Mouse (Mus musculus): ENCODE results near the gene Slc6a19. TPM values are rescaled to one million over a fixed set of nuclear protein-coding genes. Genes with fewer than 3 reads are reported as not detected.

Gene Slc6a19
- polyA plus RNA-seq, 1 experiment from 2014 or later = not detected

DNA sequence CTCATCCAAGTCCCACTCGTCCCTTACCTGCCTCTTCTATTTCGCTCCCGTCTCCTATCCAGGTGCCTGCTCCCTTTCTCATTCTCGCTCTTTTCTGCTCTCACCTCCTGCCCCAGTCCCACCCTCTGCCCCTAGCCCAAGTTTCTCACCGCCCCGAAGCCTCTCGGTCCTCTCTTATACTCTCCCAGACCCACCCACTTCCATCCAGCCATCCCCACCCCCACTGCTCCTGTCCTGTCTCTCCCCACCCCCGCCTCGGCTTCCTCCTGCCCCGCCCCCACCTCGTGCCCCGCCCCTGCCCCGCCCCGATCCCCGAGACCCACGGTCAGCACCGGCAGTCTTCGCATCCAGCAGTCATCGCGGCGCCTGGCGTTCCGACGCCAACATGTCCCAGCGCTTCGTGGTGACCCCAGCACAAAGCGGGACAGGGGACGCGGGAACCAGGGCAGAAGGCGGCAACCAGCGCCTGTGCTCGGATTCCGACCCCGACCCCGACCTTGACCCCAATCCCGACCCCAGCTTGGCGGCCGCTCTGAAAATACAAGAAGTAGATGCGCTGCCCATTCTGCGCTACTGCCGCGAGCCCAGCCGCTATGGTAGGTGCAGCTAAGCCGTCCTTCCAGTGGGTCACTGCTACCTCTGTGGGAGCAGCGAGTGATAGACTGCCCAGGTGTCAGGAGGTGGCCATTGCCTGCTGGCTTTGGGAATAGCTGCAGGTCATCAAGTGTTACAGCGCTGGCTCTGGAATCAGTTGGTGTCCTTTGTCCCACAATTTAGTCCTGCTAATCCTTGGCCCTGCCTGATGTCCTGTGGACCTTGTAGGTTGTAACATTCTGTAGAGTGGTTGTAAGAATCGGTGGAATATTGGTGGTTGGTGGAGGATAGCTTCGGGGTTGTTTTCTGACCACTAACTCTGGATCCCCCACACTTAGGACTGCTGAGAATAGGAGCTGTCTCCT, 28.4 kb upstream of the Slc6a19 start, which contains the start of gene Slc12a7:
Gene Slc12a7, plus strand, starts transcription at position 353 of the 959 bp plus-strand sequence.
- Histone ChIP-seq H3K27me3 (peaks cover 24% of the 10 kb centered on the region), H3K4me2 (peak within 1 kb of the TSS; percentile 67), H3K9me3 (no peaks in the 10 kb centered on the region), H3K4me1 (peaks cover 10% of the 10 kb centered on the region), H3K36me3 (no peaks in the 10 kb centered on the region), H3K4me3 (peak within 1 kb of the TSS; percentile 31), H3K9ac (no peak within 1 kb of the TSS), H3K27ac (no peak within 1 kb of the TSS)
- ATAC-seq (ENCODE audit: borderline replicate concordance, extremely low read depth, low FRiP score, low TSS enrichment) = peak; percentile 36
- 5% methylated on average over 47 of the region's 48 CpGs for WGBS

DNA sequence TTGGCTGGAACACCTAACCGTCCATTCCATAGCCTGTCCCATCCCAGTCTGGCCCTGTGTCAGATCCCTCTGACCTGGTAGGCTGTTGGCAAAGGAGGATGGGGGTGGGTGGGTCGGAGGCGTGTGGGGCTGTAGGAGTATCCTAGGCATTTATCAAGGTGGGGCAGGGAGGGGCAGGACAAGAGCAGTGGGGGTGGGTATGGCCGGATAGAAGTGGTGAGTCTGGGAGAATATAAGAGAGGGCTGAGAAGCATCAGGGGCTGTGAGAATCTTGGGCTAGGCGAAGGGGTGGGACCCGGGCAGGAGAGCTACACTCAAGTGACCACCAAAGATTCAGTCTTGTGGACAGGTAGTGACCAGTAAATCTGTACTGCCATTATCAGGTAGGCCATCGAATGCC, 27.6 kb upstream of the Slc6a19 start:
- Histone ChIP-seq H3K27me3 (peaks cover 24% of the 10 kb centered on the region), H3K9ac (no peak overlapping the region), H3K36me3 (no peaks in the 10 kb centered on the region), H3K4me1 (peaks cover 10% of the 10 kb centered on the region), H3K9me3 (no peaks in the 10 kb centered on the region), H3K4me3 (no peak overlapping the region; the same call in 1 of the 2 replicates), H3K27ac (no peak overlapping the region), H3K4me2 (peak overlapping the region; percentile 67)
- WGBS = 67% methylated on average over 7 of the region's 7 CpGs
- no peak for ATAC-seq (ENCODE audit: borderline replicate concordance, extremely low read depth, low FRiP score, low TSS enrichment)

DNA sequence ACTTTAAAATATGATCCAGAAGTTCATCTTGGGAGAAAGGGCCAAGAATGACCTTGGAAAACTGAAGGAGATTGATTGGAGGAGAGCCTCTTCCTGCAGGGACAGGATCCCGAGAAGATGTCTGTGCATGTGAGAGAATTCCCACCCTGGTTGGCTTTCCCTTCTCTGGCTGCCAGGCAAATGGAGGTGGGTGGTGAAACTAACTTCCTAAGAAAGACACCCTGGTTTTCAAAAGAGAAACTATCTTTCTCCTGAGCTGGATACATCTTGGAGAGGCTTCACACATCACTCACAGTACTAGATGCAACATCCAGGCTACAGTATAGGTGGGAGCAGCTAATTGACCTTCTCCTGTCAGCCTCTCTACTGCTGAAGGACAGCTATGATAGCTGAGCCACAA, 26.2 kb upstream of the Slc6a19 start:
- Histone ChIP-seq H3K36me3 (no peaks in the 10 kb centered on the region), H3K9me3 (no peaks in the 10 kb centered on the region), H3K4me1 (peaks cover 10% of the 10 kb centered on the region), H3K27ac (no peak overlapping the region), H3K27me3 (peaks cover 24% of the 10 kb centered on the region), H3K9ac (no peak overlapping the region), H3K4me3 (no peak overlapping the region), H3K4me2 (no peak overlapping the region)
- WGBS = 57% methylated on average over 1 of the region's 1 CpGs
- ATAC-seq (ENCODE audit: borderline replicate concordance, extremely low read depth, low FRiP score, low TSS enrichment) = no peak

DNA sequence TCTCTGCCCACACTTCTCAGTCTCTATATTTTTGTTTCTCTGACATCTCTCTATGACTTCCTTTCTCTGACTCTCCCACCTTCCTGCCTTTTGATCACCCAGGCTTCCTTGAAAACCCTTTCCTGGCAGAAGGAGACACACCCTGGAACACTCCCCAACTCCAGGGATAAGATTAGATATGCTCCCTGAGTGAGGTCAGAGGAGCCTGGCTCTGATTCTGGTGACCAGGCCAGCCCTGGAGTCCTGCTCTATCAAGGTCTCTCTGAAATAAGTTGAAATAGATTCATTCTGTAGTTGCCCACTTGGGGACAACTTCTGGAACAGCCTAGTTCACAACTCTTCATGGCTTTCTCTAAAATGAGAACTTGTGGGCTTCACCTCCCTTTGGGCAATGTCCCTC, 24.0 kb upstream of the Slc6a19 start:
- Histone ChIP-seq H3K9me3 (no peaks in the 10 kb centered on the region), H3K36me3 (no peaks in the 10 kb centered on the region), H3K9ac (no peak overlapping the region), H3K4me2 (no peak overlapping the region), H3K4me3 (no peak overlapping the region), H3K4me1 (peaks cover 10% of the 10 kb centered on the region), H3K27ac (no peak overlapping the region), H3K27me3 (peaks cover 14% of the 10 kb centered on the region)
- no peak for ATAC-seq (ENCODE audit: borderline replicate concordance, extremely low read depth, low FRiP score, low TSS enrichment)

DNA sequence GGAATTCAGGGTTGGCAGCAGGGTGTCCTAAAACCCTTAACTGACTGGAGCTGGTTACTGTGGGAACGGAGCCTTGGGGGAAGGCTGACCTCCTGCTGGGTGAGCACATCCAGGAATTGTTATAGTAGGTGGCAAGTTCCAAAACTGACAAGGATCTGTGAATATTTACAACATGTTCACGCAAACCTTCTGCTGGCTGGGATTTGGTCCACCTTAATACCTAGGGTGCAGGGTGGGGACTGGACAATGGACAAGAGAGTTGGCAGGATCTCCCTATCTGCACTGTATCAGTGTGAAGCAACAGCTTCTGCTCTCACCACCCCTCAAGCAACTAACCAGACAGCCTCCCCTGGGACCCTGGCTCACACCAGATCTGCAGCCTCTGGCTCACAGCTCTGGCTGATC, 23.0 kb upstream of the Slc6a19 start:
- ATAC-seq (ENCODE audit: borderline replicate concordance, extremely low read depth, low FRiP score, low TSS enrichment) = no peak
- Histone ChIP-seq H3K27me3 (peaks cover 5% of the 10 kb centered on the region), H3K36me3 (no peaks in the 10 kb centered on the region), H3K9me3 (no peaks in the 10 kb centered on the region), H3K27ac (no peak overlapping the region), H3K9ac (no peak overlapping the region), H3K4me2 (no peak overlapping the region), H3K4me1 (peaks cover 4% of the 10 kb centered on the region), H3K4me3 (no peak overlapping the region)
- WGBS = 38% methylated on average over 2 of the region's 2 CpGs

DNA sequence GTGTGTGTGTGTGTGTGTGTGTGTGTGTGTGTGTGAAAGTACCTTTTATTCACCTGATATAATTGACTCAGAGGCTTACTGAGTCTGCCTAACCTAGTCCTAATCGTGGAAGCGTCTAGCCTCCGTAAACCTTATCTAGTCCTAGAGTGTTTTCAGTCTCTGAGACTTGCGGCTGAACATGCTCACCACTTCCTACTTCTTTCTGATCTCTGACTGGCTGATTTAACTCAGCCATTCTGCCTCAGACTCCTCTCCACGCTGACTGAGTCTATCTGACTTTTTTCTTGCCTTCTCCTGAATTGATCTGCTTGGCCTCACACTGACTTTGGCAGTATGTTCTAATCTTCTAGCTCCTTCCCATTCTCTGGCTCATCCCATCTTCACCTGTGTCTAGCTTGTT, 20.6 kb upstream of the Slc6a19 start:
- Histone ChIP-seq H3K9me3 (no peaks in the 10 kb centered on the region), H3K4me3 (no peak overlapping the region), H3K36me3 (no peaks in the 10 kb centered on the region), H3K27ac (no peak overlapping the region), H3K9ac (no peak overlapping the region), H3K4me2 (no peak overlapping the region), H3K4me1 (no peaks in the 10 kb centered on the region), H3K27me3 (no peaks in the 10 kb centered on the region; the same call in 1 of the 2 replicates)
- WGBS = 79% methylated on average over 5 of the region's 5 CpGs
- ATAC-seq (ENCODE audit: borderline replicate concordance, extremely low read depth, low FRiP score, low TSS enrichment) = no peak

DNA sequence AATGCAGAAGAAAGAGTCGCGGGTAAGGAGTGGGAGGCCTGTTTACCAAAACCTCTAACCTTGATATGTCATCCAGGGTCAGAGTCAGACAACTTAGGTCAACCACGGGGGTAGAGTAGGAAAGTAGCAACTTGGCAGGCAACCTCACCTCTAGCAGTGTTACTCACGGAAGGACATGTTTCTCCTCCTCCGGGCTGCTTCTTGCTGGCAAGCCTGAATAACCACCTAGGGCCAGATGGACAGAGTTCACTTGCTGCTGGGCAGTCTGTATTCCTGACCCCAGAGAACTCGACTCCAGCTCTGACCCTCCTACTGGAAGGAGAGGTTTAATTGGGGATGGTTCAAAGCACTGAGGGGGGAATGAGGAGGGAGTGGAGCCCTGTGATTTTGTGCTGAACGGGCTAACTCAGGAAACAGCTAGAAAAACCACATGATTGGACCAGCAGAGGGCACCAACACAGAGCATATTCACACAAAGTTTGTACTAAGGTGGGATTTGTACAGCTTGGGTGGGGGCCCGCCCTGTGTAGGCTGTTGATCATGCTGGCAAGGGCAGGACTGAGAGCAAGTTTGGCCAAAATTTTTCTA, 18.5 kb upstream of the Slc6a19 start:
- Histone ChIP-seq H3K27ac (no peak overlapping the region), H3K27me3 (no peaks in the 10 kb centered on the region; the same call in 1 of the 2 replicates), H3K4me3 (no peak overlapping the region), H3K36me3 (no peaks in the 10 kb centered on the region), H3K9me3 (no peaks in the 10 kb centered on the region), H3K4me1 (no peaks in the 10 kb centered on the region), H3K9ac (no peak overlapping the region), H3K4me2 (no peak overlapping the region)
- ATAC-seq (ENCODE audit: borderline replicate concordance, extremely low read depth, low FRiP score, low TSS enrichment) = no peak
- WGBS = 30% methylated on average over 8 of the region's 8 CpGs

DNA sequence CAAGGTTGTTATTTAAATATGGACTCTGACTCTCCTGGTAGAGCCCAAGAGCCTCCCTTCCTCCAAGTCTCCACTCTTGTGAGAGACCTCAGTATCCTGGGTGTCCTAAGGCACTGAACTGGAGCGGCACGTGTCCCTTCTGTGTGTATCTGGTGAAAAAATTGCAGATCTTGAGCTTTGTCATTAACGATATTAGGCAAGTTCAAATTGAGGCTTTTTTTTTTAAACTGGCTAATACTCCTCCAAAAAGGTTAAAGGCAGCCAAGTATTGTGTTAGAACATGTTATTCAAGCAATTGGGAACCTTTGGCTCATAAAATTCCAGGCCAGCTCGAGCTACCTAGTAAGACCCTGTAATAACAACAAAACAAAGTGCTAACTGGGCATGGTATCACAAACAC, 15.6 kb upstream of the Slc6a19 start:
- 74% methylated on average over 4 of the region's 4 CpGs for WGBS
- no peak overlapping the region for H3K4me2 ChIP-seq
- no peak overlapping the region for H3K27ac ChIP-seq
- no peak for ATAC-seq (ENCODE audit: borderline replicate concordance, extremely low read depth, low FRiP score, low TSS enrichment)
- no peak overlapping the region for H3K4me3 ChIP-seq
- H3K36me3 ChIP-seq = no peaks in the 10 kb centered on the region
- H3K27me3 ChIP-seq = no peaks in the 10 kb centered on the region; the same call in 1 of the 2 replicates
- no peak overlapping the region for H3K9ac ChIP-seq
- H3K9me3 ChIP-seq = no peaks in the 10 kb centered on the region
- H3K4me1 ChIP-seq = no peaks in the 10 kb centered on the region

DNA sequence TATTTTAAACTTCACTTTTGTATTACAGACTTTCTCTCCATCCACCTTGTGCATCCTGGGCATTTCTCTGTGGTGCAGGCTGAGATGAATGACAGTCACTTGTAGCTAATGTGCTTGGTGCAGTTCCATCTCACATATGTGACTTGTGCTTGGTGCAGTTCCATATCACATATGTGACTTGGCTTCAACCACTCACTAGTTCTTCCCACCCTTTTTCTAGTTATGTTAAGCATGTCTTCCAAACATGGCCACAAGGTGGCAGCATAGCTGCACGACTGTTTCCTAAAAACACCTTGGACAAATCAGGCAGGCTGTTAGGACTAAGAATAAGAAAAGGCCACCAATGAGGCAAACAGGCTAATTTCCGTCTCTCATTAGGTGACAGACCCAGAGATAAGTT, 13.6 kb upstream of the Slc6a19 start:
- H3K9ac ChIP-seq = no peak overlapping the region
- no peak overlapping the region for H3K27ac ChIP-seq
- no peak overlapping the region for H3K4me3 ChIP-seq
- H3K36me3 ChIP-seq = no peaks in the 10 kb centered on the region
- no peaks in the 10 kb centered on the region for H3K9me3 ChIP-seq
- no peak overlapping the region for H3K4me2 ChIP-seq
- no peaks in the 10 kb centered on the region; the same call in 1 of the 2 replicates for H3K27me3 ChIP-seq
- ATAC-seq (ENCODE audit: borderline replicate concordance, extremely low read depth, low FRiP score, low TSS enrichment) = no peak
- no peaks in the 10 kb centered on the region for H3K4me1 ChIP-seq
- 0% methylated on average over 2 of the region's 2 CpGs for WGBS

DNA sequence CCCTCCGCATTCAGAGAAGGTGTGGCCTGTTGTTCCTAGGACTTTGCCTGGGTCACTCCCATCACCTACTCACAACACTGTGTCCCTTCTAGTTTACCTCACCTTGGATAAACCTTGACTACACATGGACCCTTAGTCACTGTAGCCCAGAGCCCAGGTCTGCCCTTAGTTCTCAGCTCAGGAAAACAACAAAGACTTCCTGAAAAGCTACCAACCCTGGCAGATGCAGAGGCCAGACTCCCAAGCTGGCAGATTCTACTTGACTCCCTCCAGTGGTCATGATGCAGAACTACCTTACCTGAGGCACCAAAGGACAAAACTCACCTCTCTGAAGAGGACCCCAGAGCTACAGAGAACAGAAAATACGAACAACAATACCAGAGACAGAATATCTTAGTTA, 9.4 kb upstream of the Slc6a19 start:
- no peak for ATAC-seq (ENCODE audit: borderline replicate concordance, extremely low read depth, low FRiP score, low TSS enrichment)
- no peaks in the 10 kb centered on the region for H3K36me3 ChIP-seq

DNA sequence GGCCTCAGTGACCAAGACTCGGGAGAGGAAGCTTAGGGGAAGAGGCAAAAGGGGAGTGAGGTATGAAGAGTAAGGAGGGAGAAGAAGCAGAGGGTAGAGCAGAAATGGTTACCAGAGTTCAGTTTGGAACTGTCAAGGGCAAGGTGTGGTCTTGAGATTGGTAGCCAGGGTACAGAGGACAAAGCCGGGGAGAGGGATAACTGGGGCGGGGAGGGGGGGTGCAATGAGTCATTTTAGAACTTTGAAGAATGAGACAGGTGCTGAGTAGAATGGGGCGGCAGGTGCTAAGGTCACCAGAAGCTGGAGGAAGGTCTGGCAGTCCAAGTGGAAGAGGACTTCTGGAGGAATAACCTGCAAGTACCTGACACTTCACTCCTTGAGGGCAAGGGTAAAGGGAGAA, 8.5 kb upstream of the Slc6a19 start:
- no peaks in the 10 kb centered on the region for H3K27me3 ChIP-seq
- H3K4me2 ChIP-seq = no peak overlapping the region
- 63% methylated on average over 4 of the region's 4 CpGs for WGBS
- H3K4me1 ChIP-seq = no peaks in the 10 kb centered on the region
- H3K27ac ChIP-seq = no peak overlapping the region
- no peaks in the 10 kb centered on the region for H3K9me3 ChIP-seq
- no peaks in the 10 kb centered on the region for H3K36me3 ChIP-seq
- no peak overlapping the region for H3K9ac ChIP-seq
- no peak for ATAC-seq (ENCODE audit: borderline replicate concordance, extremely low read depth, low FRiP score, low TSS enrichment)
- no peak overlapping the region for H3K4me3 ChIP-seq

More for the DNA sequence above, 9.4 kb upstream of the Slc6a19 start:
- H3K9me3 ChIP-seq = no peaks in the 10 kb centered on the region
- no peaks in the 10 kb centered on the region for H3K27me3 ChIP-seq
- H3K4me3 ChIP-seq = no peak overlapping the region
- H3K9ac ChIP-seq = no peak overlapping the region
- 51% methylated on average over 2 of the region's 2 CpGs for WGBS
- no peak overlapping the region for H3K4me2 ChIP-seq
- no peaks in the 10 kb centered on the region for H3K4me1 ChIP-seq
- H3K27ac ChIP-seq = no peak overlapping the region

DNA sequence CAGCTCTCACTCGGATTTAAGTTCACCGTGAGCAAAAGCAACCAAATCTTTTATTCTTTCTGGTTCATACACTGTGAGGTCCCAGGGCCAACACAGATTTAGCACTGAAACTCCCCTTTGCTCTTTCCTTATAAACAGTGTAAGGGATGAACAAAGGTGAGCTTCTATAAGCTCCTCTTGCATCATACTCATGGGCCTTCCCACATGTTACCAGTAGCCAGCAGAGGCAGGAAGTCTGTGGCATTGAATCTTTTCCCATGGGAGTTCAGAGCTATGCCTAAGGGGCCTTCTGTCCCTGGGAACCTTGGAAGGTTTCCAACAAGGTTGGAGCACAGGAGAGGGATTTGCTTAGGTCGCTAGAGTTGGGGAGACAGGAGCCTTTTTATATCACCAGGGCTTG, 7.6 kb upstream of the Slc6a19 start:
- H3K9ac ChIP-seq = no peak overlapping the region
- H3K27me3 ChIP-seq = no peaks in the 10 kb centered on the region
- no peaks in the 10 kb centered on the region for H3K4me1 ChIP-seq
- no peak overlapping the region for H3K4me3 ChIP-seq
- WGBS = 73% methylated on average over 3 of the region's 3 CpGs
- no peak overlapping the region for H3K27ac ChIP-seq
- no peak for ATAC-seq (ENCODE audit: borderline replicate concordance, extremely low read depth, low FRiP score, low TSS enrichment)
- no peak overlapping the region for H3K4me2 ChIP-seq
- H3K9me3 ChIP-seq = no peaks in the 10 kb centered on the region
- no peaks in the 10 kb centered on the region for H3K36me3 ChIP-seq

All from lung, embryonic 15.5 days (tissue).